Mouse (Mus musculus): Measurements from ENCODE around the gene Hyal1.

Hyal1 gene

GRCm38 (mm10) chr9:107575579-107576356, 959 bp upstream of the Hyal1 start:
- DNase-seq, result peak in 1 of 2 experiments; percentile 53

- no peak for DNase-seq
Measured at GRCm38 (mm10) chr9:107577871-107578270, 1.1 kb downstream of the Hyal1 start.

DNA sequence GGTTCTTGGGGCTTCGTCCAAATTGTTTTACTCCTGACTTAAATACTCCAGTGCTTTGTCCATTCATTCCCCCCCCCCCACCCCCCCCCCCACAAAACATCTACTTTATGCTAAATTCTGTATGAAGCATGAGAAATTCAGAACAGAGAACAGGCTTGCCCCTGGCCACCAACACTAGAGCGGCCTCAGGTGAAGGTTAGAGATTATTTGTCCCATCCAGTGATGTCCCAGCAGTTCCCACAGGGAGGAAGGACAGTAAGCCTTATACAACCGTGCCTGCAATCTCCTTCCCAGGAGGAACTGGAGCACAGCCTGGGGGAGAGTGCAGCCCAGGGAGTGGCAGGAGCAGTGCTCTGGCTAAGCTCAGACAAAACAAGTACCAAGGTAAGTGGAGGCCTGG, 1.9 kb downstream of the Hyal1 start, which contains the start of gene Naa80:
TSS of gene Naa80 (plus strand) at position 301 of the 400 bp plus-strand sequence.
- DNase-seq, result no peak

DNA sequence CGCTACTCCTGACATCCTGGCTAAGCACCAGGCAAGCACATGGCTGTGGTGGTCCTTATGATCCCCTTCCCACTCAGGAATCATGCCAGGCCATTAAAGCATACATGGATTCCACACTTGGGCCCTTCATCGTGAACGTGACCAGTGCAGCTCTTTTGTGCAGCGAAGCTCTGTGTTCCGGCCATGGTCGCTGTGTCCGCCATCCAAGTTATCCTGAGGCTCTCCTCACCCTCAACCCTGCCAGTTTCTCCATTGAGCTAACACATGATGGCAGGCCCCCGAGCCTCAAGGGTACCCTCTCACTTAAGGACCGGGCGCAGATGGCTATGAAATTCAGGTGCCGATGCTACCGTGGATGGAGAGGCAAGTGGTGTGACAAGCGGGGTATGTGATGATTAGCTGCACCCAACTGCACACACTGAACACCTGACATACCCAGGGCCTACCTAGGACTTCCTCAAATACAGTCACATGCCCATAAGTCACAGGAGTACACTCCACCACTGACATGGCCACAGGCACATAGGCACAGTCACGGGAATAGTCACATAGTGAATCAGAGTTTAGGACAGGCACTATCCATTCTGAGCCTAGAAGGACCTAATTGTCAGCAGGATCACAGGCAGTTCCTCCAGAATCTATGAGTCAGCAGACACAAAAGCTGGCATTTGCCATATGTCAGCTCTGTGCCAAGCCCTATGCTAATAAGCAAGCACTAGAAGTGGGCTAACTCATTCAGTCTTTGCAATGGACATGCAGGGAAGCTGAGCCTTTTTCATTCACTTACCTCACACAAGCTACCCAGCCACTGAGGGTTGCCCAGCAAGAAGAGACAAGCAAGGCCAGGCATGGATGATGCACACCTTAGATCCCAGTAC, 2.5 kb downstream of the Hyal1 start:
- DNase-seq, result peak; percentile 46 to 52

DNA sequence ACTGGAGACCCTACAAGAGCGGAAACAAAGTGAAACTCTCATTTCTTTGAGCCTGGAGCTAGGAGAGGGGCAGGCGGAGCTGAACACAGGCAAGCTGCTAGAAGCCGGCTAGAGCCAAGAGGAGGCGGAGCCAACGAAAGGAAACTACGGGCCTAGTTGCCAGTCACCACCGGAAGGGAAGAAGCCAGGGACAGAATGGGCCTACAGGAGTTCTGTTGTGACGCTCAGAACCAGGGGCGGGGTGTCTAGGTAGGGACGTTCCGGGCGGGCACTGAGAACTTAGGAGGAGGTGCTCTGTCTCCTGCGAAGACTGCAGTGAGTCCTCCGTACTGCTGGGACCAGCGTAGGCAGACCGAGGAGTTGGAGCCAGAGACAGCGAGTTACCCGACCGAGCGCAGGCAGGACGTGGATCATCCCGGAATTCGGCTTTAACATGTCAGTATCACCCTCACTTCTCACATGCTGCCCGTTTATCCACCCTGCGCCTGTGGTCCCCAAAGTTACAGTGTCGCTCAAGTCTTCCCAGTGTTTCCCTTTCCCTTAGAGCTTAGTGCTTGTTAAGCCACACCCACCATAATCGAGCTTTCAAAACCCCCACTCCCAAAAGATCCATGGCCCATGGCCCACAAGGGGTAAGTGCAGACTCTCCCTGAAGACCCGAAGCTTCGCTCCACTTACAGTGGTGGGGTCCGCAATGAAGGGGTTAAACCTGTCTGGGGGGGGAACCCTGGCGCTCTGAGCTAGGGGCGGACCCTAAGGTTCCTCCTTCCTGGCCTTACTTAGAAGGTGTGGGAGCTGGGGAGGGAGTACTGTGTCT, 4.0 kb downstream of the Hyal1 start, which contains the start of gene Hyal3:
TSS of gene Hyal3 (plus strand) at position 318 of the 817 bp plus-strand sequence.
- peak; percentile 85 for DNase-seq

GRCm38 (mm10) chr9:107581584-107581983, 4.9 kb downstream of the Hyal1 start:
- DNase-seq, result no peak

- DNase-seq, result no peak
Measured at GRCm38 (mm10) chr9:107582509-107583062, 5.9 kb downstream of the Hyal1 start.

DNA sequence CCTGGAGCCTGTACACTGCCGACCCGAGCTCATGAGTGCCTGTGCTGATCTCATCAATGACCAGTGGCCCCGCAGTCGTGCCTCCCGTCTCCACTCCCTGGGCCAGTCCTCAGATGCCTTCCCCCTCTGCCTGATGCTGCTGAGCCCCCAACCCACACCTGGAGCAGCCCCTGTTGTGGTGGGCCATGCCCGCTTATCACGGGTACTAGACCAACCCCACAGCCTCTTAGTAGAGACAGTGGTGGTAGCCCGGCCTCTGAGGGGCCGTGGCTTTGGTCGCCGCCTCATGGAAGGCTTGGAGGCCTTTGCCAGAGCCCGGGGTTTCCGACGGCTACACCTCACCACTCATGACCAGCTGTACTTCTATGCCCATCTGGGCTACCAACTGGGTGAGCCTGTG, 6.4 kb downstream of the Hyal1 start:
- DNase-seq, result no peak

DNA sequence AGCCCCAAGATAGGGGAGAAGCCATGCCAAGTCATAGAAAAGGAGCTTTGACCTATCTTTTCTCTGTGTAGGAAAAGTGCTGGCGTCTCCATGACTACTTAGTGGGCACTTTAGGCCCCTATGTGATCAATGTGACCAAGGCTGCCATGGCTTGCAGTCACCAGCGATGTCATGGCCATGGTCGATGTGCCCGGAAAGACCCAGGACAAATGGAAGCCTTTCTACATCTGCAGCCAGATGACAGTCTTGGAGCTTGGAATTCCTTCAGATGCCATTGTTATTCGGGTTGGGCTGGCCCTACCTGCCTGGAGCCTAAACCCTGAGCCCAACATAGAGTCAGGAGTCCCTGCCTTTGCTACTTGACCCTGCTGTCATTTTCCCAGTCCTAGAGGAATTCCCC, 9.8 kb downstream of the Hyal1 start:
- no peak for DNase-seq

DNA sequence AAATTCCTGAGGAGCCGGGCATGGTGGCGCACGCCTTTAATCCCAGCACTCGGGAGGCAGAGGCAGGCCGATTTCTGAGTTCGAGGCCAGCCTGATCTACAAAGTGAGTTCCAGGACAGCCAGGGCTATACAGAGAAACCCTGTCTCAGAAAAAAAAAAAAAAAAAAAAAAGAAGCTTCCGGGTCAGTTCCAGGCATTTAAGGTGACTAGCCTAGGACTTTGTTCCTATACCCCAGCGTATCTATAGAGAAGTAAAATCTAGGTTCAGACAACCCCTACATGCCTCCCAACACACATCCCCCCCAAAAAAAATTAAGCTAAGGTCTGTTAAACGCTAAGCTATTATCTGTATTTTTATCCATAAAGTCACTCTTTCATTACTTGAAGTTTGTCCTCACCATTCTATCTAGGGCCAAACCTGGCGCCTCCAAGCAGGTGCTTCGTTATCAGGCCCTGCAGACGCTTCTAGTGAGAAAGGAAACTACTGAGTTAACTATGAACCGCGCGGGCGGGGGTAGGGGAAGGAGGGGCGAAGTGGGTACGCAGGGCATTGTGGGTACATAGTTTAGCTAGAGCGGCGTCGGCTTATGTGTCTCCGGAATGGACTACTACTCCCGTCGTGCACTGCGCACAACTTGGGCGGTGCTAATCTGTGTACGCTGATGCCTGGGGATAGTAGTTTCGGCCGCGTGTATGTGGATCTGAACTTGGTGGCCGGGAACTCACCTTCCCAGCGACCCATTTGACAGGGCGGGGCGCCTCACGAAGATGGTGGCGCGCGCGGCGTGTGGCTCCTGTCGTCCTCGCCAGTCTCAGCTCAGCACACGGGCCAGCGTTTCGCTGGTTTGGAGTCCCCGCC, 10.5 kb downstream of the Hyal1 start, which contains the start of gene Ifrd2:
TSS of gene Ifrd2 (plus strand) at position 669 of the 859 bp plus-strand sequence.
- peak; percentile 96 for DNase-seq

DNA sequence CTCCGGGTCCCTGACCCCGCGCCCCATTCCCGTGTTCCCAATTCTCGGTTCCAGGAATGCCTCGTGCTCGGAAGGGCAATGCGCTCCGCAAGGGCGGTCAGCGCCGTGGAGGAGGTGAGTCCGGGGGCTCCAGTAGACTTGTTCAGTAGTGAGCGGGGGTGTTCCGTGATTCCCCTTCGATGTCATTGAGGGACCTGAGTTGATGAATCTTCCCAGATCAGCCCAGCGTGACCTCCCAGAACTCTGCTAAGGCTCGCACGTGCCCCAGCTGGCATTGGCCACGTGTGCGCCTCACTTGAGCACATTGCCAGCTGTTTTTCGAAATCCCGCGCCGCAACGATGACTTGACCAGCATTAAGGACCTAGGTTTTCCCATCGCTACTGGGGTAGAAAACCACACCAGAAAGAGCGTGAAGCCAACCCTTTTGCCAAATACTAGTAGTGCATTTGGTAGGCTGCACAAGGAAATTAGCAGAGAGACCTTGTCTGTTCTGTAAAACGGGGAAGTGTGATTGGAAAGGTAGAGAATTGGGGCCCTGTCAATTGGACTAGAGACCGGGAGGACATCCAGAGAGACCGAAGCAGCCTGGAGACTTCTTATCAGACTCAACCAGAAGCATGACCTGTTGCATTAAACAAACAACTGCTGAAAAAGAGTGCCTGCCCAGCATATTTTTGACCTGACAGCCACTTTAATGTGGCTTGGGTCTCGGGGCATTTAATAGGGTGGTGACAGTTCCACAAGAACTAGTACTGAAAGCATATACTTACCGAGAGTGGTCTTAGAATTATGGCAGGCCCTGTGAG, 11.3 kb downstream of the Hyal1 start:
- no peak for DNase-seq

DNA sequence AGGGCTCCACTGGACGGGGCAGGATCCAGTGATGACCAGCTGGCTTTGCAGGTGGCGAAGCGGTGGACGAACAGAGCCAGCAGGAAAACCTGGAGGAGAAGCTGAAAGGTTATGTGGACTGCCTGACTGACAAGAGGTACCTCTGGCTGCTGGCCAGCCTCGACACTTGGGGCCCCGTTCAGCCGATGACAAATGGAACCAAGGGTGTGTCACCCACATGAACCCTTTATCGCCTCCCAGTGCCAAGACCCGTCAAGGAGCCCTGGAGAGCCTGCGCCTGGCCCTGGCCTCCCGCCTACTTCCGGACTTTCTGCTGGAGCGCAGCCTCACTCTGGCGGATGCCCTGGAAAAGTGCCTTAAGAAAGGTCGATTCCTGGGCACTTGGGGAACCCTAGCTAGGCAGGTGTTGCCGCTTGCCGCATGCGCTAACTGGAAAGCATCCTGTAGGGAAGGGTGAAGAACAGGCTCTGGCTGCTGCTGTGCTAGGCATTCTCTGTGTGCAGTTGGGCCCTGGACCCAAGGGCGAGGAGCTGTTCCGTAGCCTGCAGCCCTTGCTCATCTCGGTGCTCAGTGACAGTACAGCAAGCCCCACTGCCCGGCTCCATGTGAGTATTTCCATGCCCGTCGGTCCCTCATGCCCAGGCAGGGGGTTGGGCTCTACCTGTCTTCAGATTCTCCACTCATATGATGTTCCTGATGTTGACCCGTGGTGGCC, 13.5 kb downstream of the Hyal1 start:
- no peak for DNase-seq

- DNase-seq, result no peak
Measured at GRCm38 (mm10) chr9:107590773-107591060, 14.0 kb downstream of the Hyal1 start.

- DNase-seq, result peak; percentile 86 to 88
Measured at GRCm38 (mm10) chr9:107593101-107593976, 16.6 kb downstream of the Hyal1 start.

GRCm38 (mm10) chr9:107594281-107595062, 17.7 kb downstream of the Hyal1 start:
- no peak for DNase-seq

DNA sequence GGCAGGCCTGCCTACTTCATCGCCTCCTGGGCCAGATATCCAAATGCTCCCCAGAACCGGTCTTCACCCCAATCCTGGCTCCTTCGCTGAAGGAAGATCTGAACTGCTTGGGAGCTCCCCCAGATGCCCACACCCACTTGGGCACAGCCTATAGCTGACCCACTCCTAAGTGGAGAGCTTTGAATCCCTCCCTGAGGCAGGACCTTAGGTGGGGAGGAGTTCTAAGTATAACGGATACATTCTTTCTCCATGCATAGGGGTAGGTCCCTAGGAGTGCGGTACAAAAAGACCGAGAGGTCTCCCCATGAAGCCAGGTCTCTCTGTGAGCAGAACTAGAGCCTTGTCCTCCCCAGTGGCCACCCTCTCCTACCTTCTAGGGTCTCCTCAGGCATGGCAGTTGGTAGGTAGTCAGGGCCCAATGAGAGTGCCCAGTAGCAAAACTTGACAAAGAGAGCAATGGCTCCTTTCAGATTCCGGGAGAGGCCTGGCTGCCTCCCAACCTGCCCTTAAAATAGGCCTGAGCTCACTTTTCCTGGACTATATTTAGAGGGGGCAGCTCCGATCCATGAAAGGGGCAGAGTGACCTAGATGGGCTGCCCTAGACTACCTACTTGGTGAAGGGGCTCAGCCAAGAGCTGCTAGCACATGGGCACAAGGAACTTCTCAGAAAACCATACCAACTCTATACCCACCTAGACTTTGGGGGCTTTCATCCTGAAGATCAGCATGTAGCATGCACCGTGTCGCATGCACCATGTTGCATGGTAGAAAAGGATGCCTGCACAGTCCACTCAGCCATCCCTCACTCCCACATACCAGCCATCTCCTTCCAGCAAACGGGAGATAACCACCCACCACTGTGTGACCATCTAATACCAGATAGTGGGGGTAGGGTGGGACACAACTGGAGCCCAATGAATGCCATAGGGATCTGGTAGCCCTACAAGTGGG, 20.2 kb downstream of the Hyal1 start:
- no peak for DNase-seq

DNA sequence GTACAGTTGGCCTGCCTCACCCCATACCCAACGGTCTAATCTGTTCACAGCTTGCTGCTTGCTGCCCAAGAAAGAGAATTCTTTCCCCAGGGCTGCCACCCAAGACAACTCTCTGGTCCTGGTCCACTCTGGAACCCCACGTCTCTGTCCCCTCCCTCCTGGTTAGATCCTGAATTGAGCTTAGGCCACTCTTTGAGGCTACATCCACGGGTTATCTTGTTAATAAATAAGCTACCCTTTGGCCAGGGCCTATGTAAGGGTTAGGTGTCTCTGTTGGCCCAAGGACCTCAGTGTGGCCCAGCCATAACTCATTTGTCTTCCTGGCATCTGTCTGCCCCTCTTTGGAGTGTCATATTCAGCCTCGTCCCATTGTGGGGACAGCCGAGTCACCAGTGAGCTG, 21.7 kb downstream of the Hyal1 start:
- no peak for DNase-seq
